Mouse (Mus musculus) heart, adult 9 months (tissue): Measurements from ENCODE around the gene Arhgap29.

Experiments
- DNase-seq, 2 experiments: peaks; one replicate each; pipeline ENCODE4 v3.0.0; 2022; ENCODE audit warnings: low spot score in 2 of 2

Gene Arhgap29

DNA sequence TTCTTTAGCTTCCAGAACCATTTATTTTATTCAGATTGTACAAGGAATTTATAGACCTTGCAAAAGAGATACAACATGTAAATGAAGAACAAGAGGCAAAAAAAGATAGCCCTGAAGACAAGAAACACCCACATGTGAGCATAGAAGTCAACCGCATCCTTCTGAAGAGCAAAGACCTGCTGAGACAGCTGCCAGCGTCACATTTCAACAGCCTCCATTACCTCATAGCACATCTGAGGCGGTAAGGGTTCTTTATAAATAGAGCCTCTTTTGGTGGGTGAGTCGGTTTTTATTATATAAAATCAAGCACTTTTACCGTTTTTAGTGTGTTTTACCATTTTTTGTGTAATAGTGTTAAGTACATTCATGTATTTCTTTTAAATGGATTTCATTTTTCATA lies 57.5 kb downstream of the Arhgap29 start:
- DNase-seq = no peak

- no peak for DNase-seq
Measured at GRCm38 (mm10) chr3:122010292-122010691, 58.0 kb downstream of the Arhgap29 start.

GRCm38 (mm10) chr3:122012464-122012863 lies 60.1 kb downstream of the Arhgap29 start:
- DNase-seq = no peak

DNA sequence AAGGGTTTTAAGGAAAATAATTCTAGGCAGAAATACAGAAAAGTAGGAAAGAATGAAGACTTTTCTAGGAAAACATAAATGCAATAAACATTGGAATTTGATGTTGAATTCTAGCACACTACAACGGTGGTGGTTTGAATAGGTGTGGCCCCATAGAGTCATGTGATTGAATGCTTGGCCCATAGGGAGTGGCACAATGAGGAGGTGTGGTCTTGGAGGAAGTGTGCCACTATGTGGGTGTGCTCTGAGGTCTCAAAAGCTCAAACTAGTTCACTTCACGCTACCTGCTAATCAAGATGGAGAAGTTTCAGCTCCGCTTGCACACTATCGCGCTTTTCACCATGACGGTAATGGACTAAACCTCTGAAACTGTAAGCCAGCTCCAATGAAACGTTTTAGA lies 66.1 kb downstream of the Arhgap29 start:
- DNase-seq = no peak

GRCm38 (mm10) chr3:122019159-122019558 lies 66.8 kb downstream of the Arhgap29 start:
- DNase-seq = no peak

- DNase-seq = no peak
Measured at GRCm38 (mm10) chr3:122021029-122021652, 68.8 kb downstream of the Arhgap29 start.

- DNase-seq = no peak
Measured at GRCm38 (mm10) chr3:122022355-122022754, 70.0 kb downstream of the Arhgap29 start.

DNA sequence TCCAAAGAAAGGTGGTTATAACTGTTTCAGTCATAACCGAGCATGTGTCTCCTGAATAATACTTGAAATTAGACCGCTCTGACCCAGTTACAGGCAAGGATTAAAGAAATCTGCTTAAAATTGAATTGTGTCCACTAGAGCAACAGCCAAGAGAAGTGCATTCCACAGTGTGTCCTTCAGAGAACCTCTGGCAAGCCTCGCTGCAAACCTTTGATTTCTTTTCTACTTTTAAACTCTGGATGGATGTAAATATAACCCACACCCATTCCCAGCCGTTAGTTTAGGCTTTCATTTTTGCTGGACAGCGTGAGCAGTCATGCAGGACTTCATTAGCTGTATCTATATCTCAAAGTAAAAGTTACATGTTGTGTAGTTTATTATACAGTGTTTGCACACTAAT lies 74.3 kb downstream of the Arhgap29 start:
- no peak for DNase-seq

GRCm38 (mm10) chr3:122027776-122028175 lies 75.4 kb downstream of the Arhgap29 start:
- DNase-seq = no peak

DNA sequence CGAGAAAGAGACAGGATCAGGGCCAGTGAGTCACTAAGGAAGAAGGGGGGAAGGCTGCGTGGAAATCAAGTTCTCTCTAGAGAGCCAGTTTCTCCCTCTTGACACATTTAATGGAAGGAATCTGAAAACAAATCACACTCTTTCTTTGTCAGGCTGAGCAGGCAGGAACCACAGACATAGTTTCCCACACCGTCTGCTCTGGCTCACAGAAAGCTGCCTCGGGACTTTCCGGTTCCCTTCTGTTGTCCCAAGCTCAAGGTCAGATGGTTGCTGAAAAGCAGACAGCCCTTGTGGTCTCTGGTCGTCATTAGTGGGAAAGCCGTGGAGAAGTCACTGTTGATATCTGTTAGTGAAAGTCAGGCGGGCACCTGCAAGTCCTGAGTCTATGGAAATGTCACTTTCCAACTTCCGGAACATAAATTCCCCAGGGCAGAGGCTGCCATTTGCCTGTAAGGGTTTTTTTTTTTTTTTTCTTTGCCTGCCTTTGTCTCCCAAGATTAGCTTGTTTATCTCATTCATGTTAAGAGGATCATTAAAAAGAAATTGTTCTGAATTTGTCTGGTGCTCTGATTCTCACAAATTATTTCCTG lies 81.0 kb downstream of the Arhgap29 start:
- DNase-seq = peak; percentile 55 to 56

GRCm38 (mm10) chr3:122034240-122034639 lies 81.9 kb downstream of the Arhgap29 start:
- no peak for DNase-seq

GRCm38 (mm10) chr3:122035092-122035491 lies 82.8 kb downstream of the Arhgap29 start:
- DNase-seq = no peak

DNA sequence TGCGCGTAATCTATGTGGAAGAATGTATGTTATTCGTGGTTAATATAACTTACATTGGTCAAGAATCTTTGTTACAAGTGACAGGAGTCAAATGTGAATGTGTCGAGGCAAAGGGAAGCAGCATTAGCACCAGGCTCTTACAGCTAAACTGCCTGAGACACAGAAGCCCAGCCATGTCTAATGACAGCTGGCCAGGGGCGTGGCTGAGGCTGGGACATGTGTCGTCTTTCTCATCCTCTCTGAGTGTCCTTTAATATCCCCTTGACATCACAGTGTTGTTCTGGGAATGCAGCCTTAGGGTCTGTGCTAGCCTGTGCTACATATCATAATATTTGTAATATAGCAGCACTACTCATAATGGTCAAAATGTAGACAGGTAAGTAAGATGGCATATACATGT lies 88.2 kb downstream of the Arhgap29 start:
- no peak for DNase-seq

GRCm38 (mm10) chr3:122043102-122043501 lies 90.8 kb downstream of the Arhgap29 start:
- no peak for DNase-seq

DNA sequence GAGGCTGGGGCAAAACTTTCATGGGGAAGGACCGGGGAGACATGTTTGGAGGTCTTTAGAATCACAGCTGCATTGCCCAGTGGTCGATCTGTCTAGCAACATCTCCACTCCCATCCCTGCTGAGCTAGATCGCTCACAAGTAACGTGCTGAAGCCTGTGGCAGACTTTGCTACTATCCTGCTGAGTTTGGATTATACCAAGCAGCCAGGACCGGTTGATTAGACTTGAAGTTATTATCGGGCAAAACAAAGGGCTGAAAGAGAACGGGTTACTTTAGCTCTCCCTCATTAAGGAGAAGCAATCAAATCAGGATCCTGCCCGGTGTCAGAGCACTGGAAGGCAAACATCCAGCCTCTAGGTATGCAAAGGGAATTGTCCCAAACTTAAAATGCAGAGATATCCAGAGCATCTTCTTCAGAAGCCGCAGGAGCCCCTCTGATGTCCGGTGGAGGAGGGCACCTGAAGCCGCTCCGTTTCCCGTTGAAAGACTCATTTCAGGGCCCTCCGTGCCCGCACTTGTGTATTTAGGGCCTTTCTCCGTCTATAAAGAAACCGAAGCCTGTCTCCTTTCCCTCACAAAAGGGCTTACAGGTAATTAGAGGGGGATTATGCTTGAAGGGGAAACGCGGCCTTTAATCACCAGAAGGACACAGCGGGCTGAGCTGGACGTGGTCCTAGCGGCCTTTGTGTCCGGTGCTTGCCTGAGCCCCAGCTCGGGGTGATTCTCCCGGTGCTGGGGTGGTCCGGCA lies 91.6 kb downstream of the Arhgap29 start, which contains the start of gene Abca4:
Gene Abca4 (plus strand): TSS at position 645 of the 749 bp plus-strand sequence.
- DNase-seq = no peak

- DNase-seq = peak; percentile 29 to 48
Measured at GRCm38 (mm10) chr3:122046187-122046620, 93.9 kb downstream of the Arhgap29 start.

DNA sequence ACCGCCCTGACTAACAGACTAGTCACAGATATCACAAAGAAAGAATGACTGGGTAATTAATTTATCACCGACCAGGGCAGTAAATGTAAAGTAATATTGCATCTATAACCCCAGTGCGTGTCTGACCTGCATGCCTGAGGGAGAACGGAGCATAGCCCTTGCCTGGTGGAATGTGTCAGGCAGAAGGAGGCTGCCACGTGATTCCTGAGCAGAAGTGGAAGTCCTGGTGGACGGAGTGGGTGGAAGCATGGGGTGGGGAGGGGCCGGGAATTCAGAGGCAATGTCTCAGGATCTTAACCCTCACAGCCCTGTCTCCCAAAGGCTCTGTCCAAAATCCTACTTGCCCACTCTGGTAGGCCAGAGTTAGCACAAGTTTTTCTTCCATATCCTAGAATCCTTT lies 95.1 kb downstream of the Arhgap29 start:
- DNase-seq = peak in 1 of 2 experiments; percentile 24

- peak; percentile 16 to 44 for DNase-seq
Measured at GRCm38 (mm10) chr3:122047921-122048861, 95.8 kb downstream of the Arhgap29 start.

DNA sequence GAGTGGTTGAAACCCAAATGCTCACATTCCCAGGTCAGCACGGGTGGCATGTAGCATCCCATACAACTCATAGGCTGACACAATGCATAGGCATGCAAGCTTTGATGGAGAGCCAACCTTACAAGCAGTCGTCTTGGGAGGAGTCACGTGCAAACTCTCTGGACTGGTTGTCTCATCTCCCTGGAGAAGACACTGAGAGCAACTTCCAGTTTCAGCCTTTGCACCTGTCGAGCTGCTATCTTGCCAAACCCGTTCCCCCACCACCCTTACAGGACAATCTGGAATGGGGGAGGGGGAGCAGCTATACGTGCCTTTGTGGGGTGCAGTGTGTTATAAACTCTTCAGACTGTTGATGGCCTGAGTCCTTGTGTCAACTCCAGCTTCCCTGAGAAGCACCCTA lies 96.8 kb downstream of the Arhgap29 start:
- no peak for DNase-seq

DNA sequence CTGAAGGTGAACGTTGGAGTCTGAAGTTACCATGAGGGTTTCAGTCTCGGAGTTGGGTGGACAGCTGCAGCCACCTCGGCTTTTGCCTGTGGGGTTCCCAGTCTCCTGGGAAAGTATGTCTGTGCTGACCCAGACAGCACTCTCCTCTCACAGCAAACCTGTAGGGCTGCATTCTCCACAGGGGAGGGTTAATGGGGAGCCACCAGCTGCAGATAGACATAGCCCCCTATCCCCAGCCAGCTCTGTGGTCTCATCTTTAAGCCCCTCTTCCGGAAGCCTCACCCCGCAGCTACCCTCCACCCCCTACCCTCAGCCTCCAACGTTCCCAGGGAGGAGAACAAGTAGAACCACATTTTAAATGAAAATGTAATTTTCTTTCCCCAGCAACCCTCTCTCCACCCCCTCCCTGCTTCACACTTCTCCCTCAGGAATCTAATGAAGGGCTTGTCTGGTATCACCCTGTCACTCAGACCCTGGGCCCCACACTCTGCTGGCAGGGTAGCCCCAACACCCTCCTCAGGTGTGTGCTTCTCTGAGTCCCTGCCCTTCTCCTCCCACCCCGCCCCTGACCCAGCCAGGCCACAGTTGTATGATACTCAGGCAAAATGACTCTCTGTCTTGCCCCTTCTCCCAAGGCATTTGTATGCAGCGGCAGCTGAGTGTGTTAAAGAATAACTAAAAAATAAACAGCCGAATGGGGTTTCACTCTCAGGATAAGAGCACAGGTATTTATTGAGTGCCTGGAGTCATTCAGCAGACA lies 106.3 kb downstream of the Arhgap29 start:
- no peak for DNase-seq

GRCm38 (mm10) chr3:122062586-122062985 lies 110.2 kb downstream of the Arhgap29 start:
- DNase-seq = no peak
